8 mouse cellular contexts compared by ENCODE assay signal in genomic region chr2:34406601-34407464, GRCm38 (mm10). TPM values are rescaled to one million over a fixed set of nuclear protein-coding genes. Genes with fewer than 3 reads are reported as not detected.
DNase-seq lines count a peak whose midpoint lies in the region; ATAC-seq lines count a peak whose summit lies in the region.

TSS of gene Mapkap1 (plus strand) at chr2:34406771.

- peak within 1 kb of the TSS; percentile 60 for H3K4me3 ChIP-seq in hindbrain, embryonic 15.5 days

- under 1% methylated on average over 68 of the region's 68 CpGs for WGBS in hindbrain, embryonic 15.5 days

- peak; percentile 98 for DNase-seq in T-cell, adult 2 months (ENCODE audit: low spot score)
- DNase-seq in cerebellum, postnatal 36 days = peak; percentile 96 to 98
- peak; percentile 96 to 97 for DNase-seq in frontal cortex, postnatal 36 days (ENCODE audit: low spot score in 2 of 2)
- DNase-seq in left cerebral cortex, adult 11 months (ENCODE audit: low spot score) = peak; percentile 93
- peak; percentile 98 to 99 for DNase-seq in lung, postnatal 4 days
- DNase-seq in retina, postnatal 7 days (ENCODE audit: low read depth, low spot score) = peak; percentile 93
- peak; percentile 90 for DNase-seq in urinary bladder, adult 2 months (ENCODE audit: low spot score)

- H3K4me1 ChIP-seq in hindbrain, embryonic 15.5 days (replicated peaks) = peaks cover 17% of the 10 kb centered on the region

- H3K4me2 ChIP-seq in hindbrain, embryonic 15.5 days = peak within 1 kb of the TSS; percentile 72

- H3K27me3 ChIP-seq in hindbrain, embryonic 15.5 days = no peaks in the 10 kb centered on the region

- H3K27ac ChIP-seq in hindbrain, embryonic 15.5 days (replicated peaks) = peak within 1 kb of the TSS; percentile 51

- H3K9ac ChIP-seq in hindbrain, embryonic 15.5 days = peak within 1 kb of the TSS; percentile 66

- ATAC-seq in hindbrain, embryonic 15.5 days (ENCODE audit: low FRiP score, low read depth) = peak; percentile 99

- H3K9me3 ChIP-seq in hindbrain, embryonic 15.5 days = no peaks in the 10 kb centered on the region

- H3K36me3 ChIP-seq in hindbrain, embryonic 15.5 days = no peaks in the 10 kb centered on the region

RNA-seq across cellular contexts. Expression of gene Mapkap1, which starts in this region (rescaled TPM):
- polyA plus RNA-seq in hindbrain, embryonic 15.5 days (2015; fragmentation: Nextera tagmentation; extraction: Ambion mirVana) = 98.3 and 98.6 TPM in 2 replicates
- polyA plus RNA-seq in urinary bladder, adult 2 months (2012; rRNA removed) = 52.4 and 55.3 TPM in 2 replicates

Comparison
In these comparisons a context has a peak if more than half of its experiments do, and no peak if none do; other contexts are left out.
1. Peak in every context shown above with its lines: DNase-seq, ATAC-seq, H3K4me3 ChIP-seq and H3K27ac ChIP-seq.